In the genomic region with DNA sequence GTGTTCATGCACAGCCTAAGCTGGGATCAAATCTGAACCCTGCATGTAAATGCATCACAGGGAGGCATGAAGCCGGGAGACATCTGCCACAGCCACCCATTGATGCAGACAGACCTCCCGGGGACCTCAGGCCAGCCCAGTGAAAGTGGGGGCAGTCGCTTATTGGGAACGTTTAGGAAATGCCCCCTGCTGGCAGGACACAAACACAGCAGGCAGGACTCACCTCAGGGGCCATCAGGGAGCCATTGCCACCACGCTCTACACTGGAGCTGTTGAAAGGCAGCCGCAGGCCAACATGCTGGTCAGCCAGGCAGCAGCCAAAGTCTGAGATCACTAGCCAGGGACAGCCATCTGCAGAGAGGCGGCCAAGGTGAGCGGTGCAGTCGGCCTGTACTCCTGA, we compare ENCODE assay signal across 9 mouse cellular contexts. TPM values are rescaled to one million over a fixed set of nuclear protein-coding genes. Genes with fewer than 3 reads are reported as not detected.
DNase-seq lines count a peak whose midpoint lies in the region; ATAC-seq and TF ChIP-seq lines count a peak whose summit lies in the region.
"Had no signal": no experiment of that assay in that cellular context is flagged by ENCODE, and none has a peak within 500 bp of the region (broad histone marks: within the 10 kb centered on the region; RNA-seq: fewer than 3 reads in every experiment).

No protein-coding gene starts in this region.

- TF ChIP-seq POLR2A in MEL (IDR thresholded peaks at IDR 0.05; ENCODE audit: control insufficient read depth in 1 of 2, insufficient read depth in 1 of 2, low read depth in 1 of 2, low read length in 2 of 2, poor library complexity in 1 of 2), result no peak

- no peak overlapping the region for H3K9ac ChIP-seq in MEL (ENCODE audit: control insufficient read depth, low read depth, low read length, poor library complexity, severe bottlenecking)
- H3K9ac ChIP-seq: neural tube, embryonic 15.5 days had no signal

- no peak overlapping the region for H3K27ac ChIP-seq in left cerebral cortex, adult 2 months
- H3K27ac ChIP-seq in MEL (ENCODE audit: control insufficient read depth, low read depth, low read length), result no peak overlapping the region
- H3K27ac ChIP-seq: neural tube, embryonic 15.5 days had no signal

- H3K27me3 ChIP-seq in MEL (ENCODE audit: control insufficient read depth in 1 of 2, insufficient read depth in 2 of 2, low read length in 2 of 2), result no peaks in the 10 kb centered on the region
- H3K27me3 ChIP-seq: neural tube, embryonic 15.5 days had no signal

- peak; percentile 21 for TF ChIP-seq RAD21 in MEL (IDR thresholded peaks at IDR 0.05; ENCODE audit: low read depth, low read length)

- no peaks in the 10 kb centered on the region for H3K4me1 ChIP-seq in MEL (ENCODE audit: control insufficient read depth in 1 of 2, insufficient read depth in 2 of 2, low read length in 2 of 2)

- DNase-seq in left cerebral cortex, adult 2 months (ENCODE audit: extremely low spot score in 1 of 2, low spot score in 2 of 2), result no peak
- DNase-seq in left cerebral cortex, postnatal 10 days (ENCODE audit: extremely low spot score in 1 of 2, low spot score in 2 of 2), result no peak
- DNase-seq in CD4-positive helper T cell, adult 2 months (ENCODE audit: low read depth, low spot score), result peak; percentile 35
- DNase-seq in MEL (ENCODE audit: low read depth, low spot score), result peak; percentile 61
- DNase-seq in frontal cortex, adult 2 months (ENCODE audit: extremely low spot score in 1 of 2, low spot score in 1 of 2), result no peak
- no peak for DNase-seq in adrenal gland, adult 18-20 months (ENCODE audit: low spot score in 2 of 2)
- DNase-seq: kidney, adult 11 months had no signal

- H3K79me2 ChIP-seq in MEL (ENCODE audit: control insufficient read depth, insufficient read depth, low read length, poor library complexity), result no peaks in the 10 kb centered on the region

- no peaks in the 10 kb centered on the region for H3K9me3 ChIP-seq in MEL (replicated peaks; ENCODE audit: insufficient read depth, low read length)
- H3K9me3 ChIP-seq: neural tube, embryonic 15.5 days had no signal

- no peak for TF ChIP-seq EP300 in MEL (IDR thresholded peaks at IDR 0.05; ENCODE audit: low read depth in 1 of 2, low read length in 2 of 2)

- intact Hi-C loops in left cerebral cortex, adult 2 months (cut with DNase I), result no loop called here
- intact Hi-C loops in left cerebral cortex, postnatal 10 days (cut with DNase I), result loop anchor here (10.0 kb wide), 2 partner anchors 351 to 539 kb away; no protein-coding TSS in a partner anchor

- H3K36me3 ChIP-seq in MEL (ENCODE audit: control insufficient read depth in 1 of 2, insufficient read depth in 2 of 2, low read length in 2 of 2), result peaks cover 0 to 3% of the 10 kb centered on the region in 2 experiments; a peak in 1 of 4 replicates

- no peak overlapping the region for H3K4me3 ChIP-seq in left cerebral cortex, adult 2 months
- H3K4me3 ChIP-seq in MEL (ENCODE audit: control insufficient read depth in 1 of 2, insufficient read depth in 1 of 2, low read depth in 2 of 2, low read length in 2 of 2), result no peak overlapping the region
- H3K4me3 ChIP-seq: neural tube, embryonic 15.5 days had no signal

- peak; percentile 52 for TF ChIP-seq CTCF in left cerebral cortex, adult 2 months (IDR thresholded peaks at IDR 0.05)
- peak; percentile 58 to 71 (median 71) for TF ChIP-seq CTCF in MEL (IDR thresholded peaks at IDR 0.05 in 2 of 3, conservative IDR thresholded peaks at IDR 0.05 in 1 of 3; ENCODE audit: control insufficient read depth in 1 of 3, insufficient read depth in 1 of 3, low read depth in 2 of 3, low read length in 3 of 3, poor library complexity in 1 of 3, severe bottlenecking in 1 of 3)

- 0 out of 2 replicates have a peak, but pooled peaks have one; percentile 22 for ATAC-seq in megakaryocyte, adult 5-6 weeks (ENCODE audit: poor library complexity, severe bottlenecking)

TF ChIP-seq in MEL, 35 proteins besides CTCF, POLR2A, EP300 and RAD21:
- TF ChIP-seq MEF2A (IDR thresholded peaks at IDR 0.05; ENCODE audit: extremely low read depth, insufficient replicate concordance, low read depth, low read length, poor library complexity, severe bottlenecking) (no peak), BHLHE40 (IDR thresholded peaks at IDR 0.05; ENCODE audit: borderline replicate concordance, low read depth, low read length) (no peak), SMC3 (IDR thresholded peaks at IDR 0.05; ENCODE audit: low read depth, low read length) (peak; percentile 63), TCF12 (IDR thresholded peaks at IDR 0.05; ENCODE audit: low read depth, low read length) (no peak), NELFE (IDR thresholded peaks at IDR 0.05; ENCODE audit: low read depth, low read length) (no peak)

RNA-seq across cellular contexts. Expression of a gene that starts 10.3 kb away (rescaled TPM):
- total RNA-seq in left cerebral cortex, adult 2 months (2021), result 100 to 1,000 TPM; 302 to 313 TPM
- total RNA-seq in left cerebral cortex, postnatal 10 days (2021), result 100 to 1,000 TPM; 148 to 152 TPM
- total RNA-seq in MEL (2012; rRNA removed), result 14.0 and 21.2 TPM in 2 replicates
- 10 to 100 TPM in 1 of 2 experiments, not detected in 1; 22.1 TPM for polyA plus RNA-seq in MEL (2012; ENCODE audit: insufficient read depth in 1 of 2, insufficient read length in 2 of 2, low read depth in 1 of 2, low replicate concordance in 2 of 2, missing spikeins in 1 of 2)
- 26.9 and 31.8 TPM in 2 replicates for total RNA-seq in megakaryocyte, adult 5-6 weeks (2015)
- total RNA-seq in megakaryocyte, adult 5-6 weeks (2017), result 29.8 and 32.2 TPM in 2 replicates
- polyA plus RNA-seq in frontal cortex, adult 2 months (2012; rRNA removed), result 327 and 338 TPM in 2 replicates
- total RNA-seq in adrenal gland, adult 18-20 months (2021), result 100 to 1,000 TPM; 193 to 198 TPM

RNA-seq across cellular contexts. Expression of a gene that starts 11.3 kb away (rescaled TPM):
- 10 to 100 TPM; 82.4 to 88.9 TPM for total RNA-seq in left cerebral cortex, adult 2 months (2021)
- 100 to 1,000 TPM; 112 to 114 TPM for total RNA-seq in left cerebral cortex, postnatal 10 days (2021)
- 251 and 283 TPM in 2 replicates for total RNA-seq in MEL (2012; rRNA removed)
- 100 to 1,000 TPM in 1 of 2 experiments, 10 to 100 TPM in 1; 68.9 to 402 TPM for polyA plus RNA-seq in MEL (2012; ENCODE audit: insufficient read depth in 1 of 2, insufficient read length in 2 of 2, low read depth in 1 of 2, low replicate concordance in 2 of 2, missing spikeins in 1 of 2)
- 137 and 143 TPM in 2 replicates for total RNA-seq in megakaryocyte, adult 5-6 weeks (2015)
- total RNA-seq in megakaryocyte, adult 5-6 weeks (2017), result 100 and 102 TPM in 2 replicates
- polyA plus RNA-seq in frontal cortex, adult 2 months (2012; rRNA removed), result 89.8 and 93.1 TPM in 2 replicates
- total RNA-seq in adrenal gland, adult 18-20 months (2021), result 100 to 1,000 TPM; 115 to 119 TPM

RNA-seq across cellular contexts. Expression of a gene that starts 52.0 kb away (rescaled TPM):
- 1 to 10 TPM; 3.8 to 4.0 TPM for total RNA-seq in left cerebral cortex, adult 2 months (2021)
- total RNA-seq in left cerebral cortex, postnatal 10 days (2021), result 1 to 10 TPM; 2.0 to 3.4 TPM
- 10.7 and 12.4 TPM in 2 replicates for total RNA-seq in MEL (2012; rRNA removed)
- polyA plus RNA-seq in MEL (2012; ENCODE audit: insufficient read depth in 1 of 2, insufficient read length in 2 of 2, low read depth in 1 of 2, low replicate concordance in 2 of 2, missing spikeins in 1 of 2), result 10 to 100 TPM in 1 of 2 experiments, not detected in 1; 26.1 TPM
- total RNA-seq in megakaryocyte, adult 5-6 weeks (2015), result not detected in 2 replicates
- total RNA-seq in megakaryocyte, adult 5-6 weeks (2017), result not detected in 2 replicates
- polyA plus RNA-seq in frontal cortex, adult 2 months (2012; rRNA removed), result 3.6 and 3.7 TPM in 2 replicates
- total RNA-seq in adrenal gland, adult 18-20 months (2021), result 10 to 100 TPM in 1 of 2 experiments, 1 to 10 TPM in 1; 8.9 to 10.0 TPM

Comparison
In these comparisons a context has a peak if more than half of its experiments do, and no peak if none do; other contexts are left out.
1. DNase-seq: peak in CD4-positive helper T cell, adult 2 months (single experiment) and MEL (single experiment); none in left cerebral cortex, adult 2 months (0 of 2), left cerebral cortex, postnatal 10 days (0 of 2), frontal cortex, adult 2 months (0 of 2) and adrenal gland, adult 18-20 months (0 of 2).